Mouse (Mus musculus) cortical plate, adult 2 months (tissue): ENCODE data around the gene Hscb.

ENCODE experiments used
- CTCF ChIP-seq: fragments of 200-500 bp; IDR thresholded peaks from 2 replicates; pipeline ENCODE4 v1.5.1; 2011; ENCODE audit warnings: mild to moderate bottlenecking, control low read depth, low read length; ENCODE audit not compliant: insufficient read depth; ENCODE audit errors: extremely low read depth
- POLR2A ChIP-seq: fragments of 200-500 bp; IDR thresholded peaks from 2 replicates; pipeline ENCODE4 v1.6.1; 2011; ENCODE audit warnings: mild to moderate bottlenecking, low read length, control low read depth; ENCODE audit not compliant: insufficient read depth; ENCODE audit errors: extremely low read depth

GRCm38 (mm10) chr5:110874711-110875110 lies 35.1 kb upstream of the Hscb start:
- TF ChIP-seq CTCF = no peak
- no peak for TF ChIP-seq POLR2A
